Mouse (Mus musculus) lung, postnatal 25 days (tissue): Measurements from ENCODE around the gene Scfd2.

Experiments
- DNase-seq: peaks from one replicate; pipeline ENCODE4 v3.0.0; 2022; ENCODE audit warnings: low spot score

Gene Scfd2

DNA sequence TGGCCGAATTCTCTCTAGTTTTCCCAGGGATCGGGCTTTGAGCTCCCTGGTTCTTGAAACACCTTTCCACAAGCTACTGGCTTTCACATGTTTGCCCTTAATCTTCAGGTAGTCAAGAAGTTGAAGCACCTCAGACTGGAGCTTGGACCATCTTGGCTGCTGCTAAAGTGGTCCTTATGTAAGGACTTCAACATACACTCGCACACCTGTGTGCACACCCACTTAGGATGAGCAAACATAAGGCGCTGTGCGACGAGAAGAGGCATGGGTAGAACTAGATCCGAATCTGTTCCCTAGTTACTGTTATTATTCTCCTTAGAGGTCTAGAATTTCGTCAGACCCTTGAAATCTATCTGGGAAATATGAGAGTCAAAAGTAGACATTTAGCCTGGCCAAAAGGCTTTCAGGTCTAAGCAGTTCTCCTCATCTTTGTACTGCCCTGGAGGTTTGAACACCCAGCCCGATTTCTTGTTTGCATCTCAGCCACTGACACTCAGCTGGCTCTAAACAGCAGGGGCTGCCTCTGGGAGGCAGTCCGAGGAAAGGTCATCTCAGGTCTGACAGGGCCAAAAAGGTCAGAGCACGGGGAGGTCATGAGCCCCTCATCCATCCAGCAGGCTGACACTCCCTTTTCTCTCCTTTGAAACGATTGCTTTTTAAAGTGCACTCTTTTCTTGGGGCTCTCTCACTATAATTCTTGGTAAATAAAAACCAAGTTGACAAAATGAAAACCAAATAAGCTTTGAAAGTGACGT is 290.5 kb downstream of the Scfd2 start:
- peak; percentile 58 for DNase-seq

DNA sequence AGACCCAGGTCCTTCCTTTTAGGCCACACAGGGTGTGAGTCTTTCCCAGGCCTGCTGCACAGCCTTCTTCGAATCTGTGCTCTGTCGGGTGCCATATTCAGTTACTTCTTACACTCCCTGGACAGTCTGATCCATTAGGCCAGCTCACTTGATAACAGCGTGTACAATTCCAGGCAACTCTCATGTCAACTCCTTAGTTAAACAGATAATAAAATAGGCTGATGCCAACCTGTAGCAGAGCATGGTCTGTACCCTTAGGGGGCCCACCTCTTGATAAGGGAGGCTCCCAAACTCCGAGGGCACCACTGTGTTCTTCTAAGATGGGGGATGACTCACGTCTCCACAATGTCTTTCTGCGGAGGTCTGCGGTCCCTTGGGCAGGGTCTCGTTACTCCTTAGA is 291.3 kb downstream of the Scfd2 start:
- DNase-seq = no peak

DNA sequence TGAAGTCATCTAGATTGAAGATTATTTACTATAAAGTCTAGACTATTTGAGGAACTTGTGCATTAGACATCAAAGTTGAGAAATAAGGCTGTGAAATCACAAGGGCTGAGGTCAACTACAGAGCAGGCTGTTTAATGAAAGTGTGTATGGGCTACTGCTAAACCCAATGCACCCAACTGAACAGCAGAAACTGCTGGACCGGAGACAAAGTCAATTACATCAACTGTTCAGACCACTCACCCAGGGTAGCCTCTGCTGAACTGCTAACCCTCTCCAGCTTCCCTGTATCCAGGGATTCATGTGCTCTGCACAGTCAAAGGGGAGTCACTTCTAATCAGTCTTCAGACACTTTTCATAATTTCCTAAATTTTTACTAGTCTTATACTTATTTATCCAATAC is 292.2 kb downstream of the Scfd2 start:
- no peak for DNase-seq

DNA sequence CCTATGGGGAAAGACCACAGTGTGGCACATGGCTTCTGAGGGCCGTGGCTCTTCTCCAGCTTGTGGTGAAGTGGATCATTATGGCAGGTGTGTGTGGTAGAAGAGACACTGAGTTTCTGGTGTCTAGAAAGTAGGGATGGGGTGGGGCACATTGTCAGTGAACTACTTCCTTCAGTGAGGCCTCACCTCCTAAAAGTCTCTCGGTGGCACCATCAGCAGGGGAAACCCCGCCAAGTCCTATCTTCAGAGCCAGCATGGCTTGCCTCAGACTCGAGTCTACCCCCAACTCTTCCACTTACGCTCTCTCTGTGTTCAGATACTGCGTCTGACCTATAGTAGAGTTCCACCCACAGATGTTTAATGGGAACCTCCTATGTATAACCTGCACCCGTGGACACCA is 297.8 kb downstream of the Scfd2 start:
- DNase-seq = no peak

DNA sequence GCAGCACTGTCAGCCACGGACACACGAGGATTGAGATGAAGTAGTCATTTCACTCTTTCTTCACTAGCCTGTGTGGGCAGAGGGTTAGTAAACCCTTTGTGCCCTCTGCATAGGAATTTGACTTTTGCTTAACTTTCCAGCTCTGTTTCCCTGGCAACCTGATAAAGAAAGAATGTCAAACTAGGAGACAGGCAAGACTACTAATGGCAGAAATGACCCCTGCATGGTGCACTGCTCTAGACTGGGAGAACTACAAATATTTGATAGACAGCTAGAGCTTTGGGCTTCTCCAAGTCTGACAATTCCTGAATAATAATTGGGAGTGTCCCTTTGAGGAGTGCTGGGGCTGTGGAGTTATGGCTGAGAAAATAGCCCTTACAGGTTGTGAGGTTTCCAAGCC is 301.0 kb downstream of the Scfd2 start:
- DNase-seq = no peak

DNA sequence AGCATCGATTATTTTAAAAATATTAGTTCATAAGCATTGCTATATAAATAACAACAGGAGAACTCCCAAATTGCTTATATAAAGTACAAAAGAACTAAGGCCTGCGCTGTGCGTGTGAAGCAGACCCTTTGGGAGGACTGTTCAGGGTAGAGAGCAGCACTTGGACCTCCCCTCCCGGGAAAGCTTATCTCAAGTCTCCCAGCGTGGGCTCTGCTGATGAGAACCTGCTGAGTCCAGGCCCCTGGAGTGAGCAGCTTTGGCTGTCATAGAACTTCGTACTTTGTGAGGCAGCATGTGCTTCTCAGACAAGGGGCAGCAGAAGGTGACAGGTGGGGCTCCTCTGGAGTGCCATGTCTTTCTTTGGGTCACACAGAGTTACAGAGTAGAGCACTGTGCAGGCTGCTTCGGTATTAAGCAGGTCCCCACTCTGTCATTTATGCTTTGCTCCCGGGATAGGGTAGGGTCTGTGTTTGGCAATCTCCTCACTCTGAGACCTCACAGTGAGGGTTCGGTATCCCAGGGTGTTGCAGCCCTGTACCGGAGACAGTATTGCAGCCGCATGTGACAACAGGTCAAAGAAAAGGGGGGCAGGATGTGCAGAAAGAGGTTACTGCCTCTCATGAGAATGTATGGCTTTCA is 301.7 kb downstream of the Scfd2 start:
- no peak for DNase-seq

DNA sequence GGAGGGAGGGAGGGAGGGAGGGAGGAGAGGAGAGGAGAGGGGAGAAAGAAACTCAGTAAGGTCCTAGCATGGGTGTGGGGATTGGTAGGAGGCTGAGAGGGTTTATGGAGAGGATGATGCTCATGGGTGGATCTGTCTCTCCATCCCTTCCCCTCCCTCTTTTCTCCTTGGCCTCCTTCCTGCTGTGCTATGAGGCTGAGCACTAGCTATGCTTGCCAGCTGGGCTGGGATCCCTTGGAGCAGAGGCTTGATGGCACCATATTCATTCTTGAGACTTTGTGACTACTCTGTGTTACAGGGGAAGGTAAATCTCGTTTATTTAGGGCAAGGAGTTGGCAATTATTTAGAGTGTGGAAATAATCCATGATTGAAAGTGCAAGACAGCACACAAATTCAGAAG is 302.6 kb downstream of the Scfd2 start:
- DNase-seq = no peak

DNA sequence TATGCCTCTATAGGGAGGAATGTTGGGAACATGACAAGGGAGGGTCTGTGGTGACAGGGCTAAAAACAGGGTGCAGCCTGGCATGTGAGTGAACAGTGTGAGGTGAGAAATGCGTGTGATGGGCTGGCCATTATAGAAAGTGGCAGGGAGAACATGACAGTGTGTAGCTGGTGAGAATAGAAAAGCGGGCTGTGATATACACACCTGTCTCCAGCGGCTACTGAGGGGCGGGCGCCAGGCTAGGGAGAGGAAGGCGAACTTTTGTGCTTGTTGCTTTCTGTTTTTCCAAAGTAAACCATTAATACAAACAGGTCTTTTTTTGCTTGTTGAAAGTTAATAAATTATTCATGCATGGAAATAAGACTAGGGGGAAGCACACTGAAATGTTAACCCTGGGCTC is 304.2 kb downstream of the Scfd2 start:
- DNase-seq = no peak

DNA sequence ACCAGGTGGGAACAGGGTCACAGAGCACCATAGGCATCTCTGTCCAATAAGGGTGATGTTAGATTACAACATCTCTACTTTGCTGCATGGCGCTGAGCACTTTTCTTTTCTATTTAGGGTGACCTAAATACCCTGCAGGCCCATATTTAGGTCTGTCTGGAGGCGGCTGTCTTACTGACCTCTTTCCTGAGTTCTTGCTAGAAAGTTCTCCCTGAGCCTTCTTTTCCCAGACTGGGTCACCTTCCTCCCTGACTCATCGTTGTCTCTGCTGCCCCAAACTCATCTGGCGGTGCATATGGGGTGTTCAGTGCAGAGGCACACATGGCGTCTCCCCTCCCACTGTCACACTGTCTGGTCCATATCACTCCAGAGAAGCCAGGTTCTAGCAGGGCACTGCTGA is 305.4 kb downstream of the Scfd2 start:
- no peak for DNase-seq

DNA sequence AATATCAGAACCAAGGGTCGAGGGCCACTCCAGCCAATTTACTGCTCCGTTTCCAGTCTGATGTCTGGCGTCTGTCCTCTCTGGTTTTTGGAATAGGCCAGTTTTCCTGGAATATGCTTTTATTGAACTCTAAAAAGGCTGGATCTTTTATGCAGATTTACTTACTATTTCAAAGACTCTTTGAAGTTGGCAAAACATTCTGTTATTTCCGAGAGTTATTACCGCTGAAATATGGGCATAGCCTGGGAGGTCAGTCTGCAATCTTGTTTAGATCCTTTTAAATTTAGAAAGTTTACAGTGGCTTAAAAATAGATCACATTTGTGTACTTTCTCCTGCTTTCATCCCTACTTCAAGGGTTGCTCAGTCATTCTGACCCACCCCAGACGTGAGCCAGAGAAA is 307.1 kb downstream of the Scfd2 start:
- DNase-seq = no peak

DNA sequence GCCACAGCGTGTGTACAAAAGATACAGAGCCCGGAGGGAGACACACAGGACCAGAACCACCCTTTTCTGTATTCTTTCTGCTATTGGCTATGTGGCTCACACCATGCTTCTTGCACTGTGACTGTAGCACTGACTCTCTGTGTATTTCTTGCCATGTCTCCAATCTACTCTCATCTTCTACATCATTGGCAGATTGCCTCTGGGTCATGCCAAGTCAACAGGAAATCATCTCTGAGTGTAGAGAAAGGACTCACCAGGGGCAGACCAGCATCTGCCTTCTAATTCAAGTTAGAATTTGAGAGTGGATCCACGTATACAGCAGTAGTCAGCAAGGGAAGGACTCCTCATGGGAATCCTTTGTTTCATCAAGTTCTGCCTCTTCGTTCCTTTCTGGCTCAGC is 308.9 kb downstream of the Scfd2 start:
- no peak for DNase-seq

DNA sequence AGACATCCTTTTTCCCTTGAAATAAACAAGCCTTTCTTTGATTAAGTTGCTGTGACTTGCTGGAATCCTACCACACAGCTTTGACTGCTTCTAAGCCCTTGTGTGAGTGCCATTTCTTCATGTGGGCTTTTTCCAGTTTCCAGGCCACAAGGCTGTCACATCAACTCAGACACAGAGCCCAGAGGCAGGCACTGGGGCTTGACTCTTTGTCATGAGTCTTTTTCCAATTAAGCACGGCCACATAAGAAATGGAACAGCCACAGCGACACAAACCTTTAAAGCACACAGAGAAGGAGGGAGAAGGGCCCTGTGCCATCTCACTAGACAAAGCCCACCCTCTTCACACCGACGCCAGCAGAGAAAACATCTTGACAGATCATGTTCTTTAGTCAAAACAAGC is 313.0 kb downstream of the Scfd2 start:
- no peak for DNase-seq

DNA sequence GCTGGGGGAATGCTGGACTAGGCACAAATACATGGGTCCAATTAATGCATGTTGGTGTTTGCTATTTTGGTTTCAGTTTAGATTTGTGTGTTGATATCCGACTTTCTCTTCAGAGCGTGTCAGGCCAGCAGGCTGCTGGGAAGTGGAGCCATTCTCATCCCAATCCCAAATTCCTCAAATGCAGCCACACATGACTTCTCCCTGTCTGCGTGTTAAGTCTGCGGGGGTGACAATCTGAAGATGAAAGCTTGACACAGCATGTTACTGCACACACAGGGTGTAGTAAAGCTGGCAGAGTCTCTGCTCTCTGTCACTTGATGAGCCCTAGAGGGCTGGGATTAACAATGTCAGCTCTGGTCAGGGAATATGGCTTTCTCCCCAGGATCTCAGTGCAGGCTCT is 316.4 kb downstream of the Scfd2 start:
- no peak for DNase-seq

DNA sequence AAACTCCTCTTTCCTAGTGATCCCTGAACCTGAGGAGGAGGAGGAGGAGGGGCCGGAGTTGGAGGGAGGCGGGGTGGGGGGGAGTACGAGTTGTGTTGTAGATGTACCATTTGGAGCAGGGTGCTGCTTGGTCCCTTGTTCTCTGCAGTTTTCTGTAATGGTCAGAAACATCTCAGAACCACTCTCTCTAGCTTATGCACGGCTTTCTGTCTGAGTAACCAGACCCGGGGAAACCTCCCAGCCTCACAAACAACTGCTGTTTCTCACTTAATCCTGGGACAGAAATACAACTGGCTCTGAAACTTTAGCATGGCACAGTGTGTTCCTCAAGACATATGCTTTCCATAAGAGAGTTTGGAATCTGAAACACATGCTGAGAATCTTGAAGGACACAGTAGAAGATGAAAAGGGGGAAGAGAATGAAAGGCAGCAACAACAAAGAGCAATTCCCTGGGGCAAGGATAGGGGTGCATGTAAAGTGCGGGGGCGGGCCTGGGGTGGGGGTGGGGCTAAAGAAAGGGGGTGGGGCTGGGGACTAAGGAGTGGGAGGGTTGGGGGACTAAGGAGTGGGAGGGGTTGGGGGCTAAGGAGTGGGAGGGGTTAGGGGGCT is 317.0 kb downstream of the Scfd2 start:
- DNase-seq = no peak

DNA sequence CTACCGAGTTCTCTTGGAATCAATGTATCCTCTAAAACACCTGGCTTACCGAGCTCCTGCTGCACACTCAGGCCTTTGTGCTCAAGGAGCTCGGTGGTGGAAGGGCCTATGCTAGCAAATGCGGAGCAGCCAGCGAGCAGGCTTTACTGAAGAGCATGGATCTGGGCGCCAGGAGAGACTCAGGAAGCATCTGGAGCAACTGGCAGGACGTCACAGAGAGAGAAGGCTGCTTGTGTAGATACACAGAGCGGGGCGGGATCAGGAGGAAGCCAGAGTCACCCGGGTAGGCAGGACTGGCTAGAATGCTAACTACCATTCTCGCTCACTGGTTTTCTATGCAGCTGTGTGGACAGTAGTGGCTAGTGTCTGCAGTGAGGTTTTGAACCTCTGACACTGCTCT is 320.2 kb downstream of the Scfd2 start:
- DNase-seq = no peak

DNA sequence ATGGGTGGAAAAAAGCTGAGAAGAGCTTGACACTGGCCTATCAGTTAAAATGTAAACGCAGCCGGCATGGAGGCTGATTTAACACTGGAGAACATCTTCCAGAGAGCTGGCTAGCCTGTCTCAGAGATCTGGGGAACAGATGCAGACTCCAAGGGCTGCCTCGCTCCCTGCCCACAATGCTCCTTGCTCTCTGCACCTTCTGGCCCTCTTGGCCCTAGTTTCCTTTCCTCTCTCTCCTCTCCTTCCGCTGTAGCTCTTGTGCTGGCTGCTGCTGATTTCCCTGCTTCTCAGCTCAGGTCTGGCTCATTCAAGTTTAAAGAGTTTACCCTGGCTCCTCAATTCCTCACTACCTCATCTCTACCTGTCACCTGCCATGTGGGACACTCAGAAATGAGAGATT is 321.9 kb downstream of the Scfd2 start:
- DNase-seq = no peak

DNA sequence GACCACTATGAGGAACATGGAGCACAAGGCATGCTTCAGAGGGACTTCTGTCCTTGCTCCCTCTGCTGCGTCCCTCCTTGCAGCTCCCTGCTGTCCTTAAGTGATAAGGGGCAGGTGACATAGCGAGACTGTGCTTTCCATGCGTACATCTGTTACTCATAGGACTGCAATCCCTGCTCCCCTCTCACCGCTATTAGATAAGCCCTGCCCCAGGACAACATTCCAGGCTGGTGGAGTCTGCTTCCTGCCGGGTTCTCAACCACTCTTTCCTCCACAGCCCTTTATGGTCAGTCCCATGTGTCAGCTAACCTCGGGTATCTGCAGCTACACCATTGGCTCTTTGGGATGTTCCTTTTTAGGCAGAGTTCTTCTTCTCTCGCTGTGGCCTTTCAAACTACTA is 323.1 kb downstream of the Scfd2 start:
- no peak for DNase-seq

DNA sequence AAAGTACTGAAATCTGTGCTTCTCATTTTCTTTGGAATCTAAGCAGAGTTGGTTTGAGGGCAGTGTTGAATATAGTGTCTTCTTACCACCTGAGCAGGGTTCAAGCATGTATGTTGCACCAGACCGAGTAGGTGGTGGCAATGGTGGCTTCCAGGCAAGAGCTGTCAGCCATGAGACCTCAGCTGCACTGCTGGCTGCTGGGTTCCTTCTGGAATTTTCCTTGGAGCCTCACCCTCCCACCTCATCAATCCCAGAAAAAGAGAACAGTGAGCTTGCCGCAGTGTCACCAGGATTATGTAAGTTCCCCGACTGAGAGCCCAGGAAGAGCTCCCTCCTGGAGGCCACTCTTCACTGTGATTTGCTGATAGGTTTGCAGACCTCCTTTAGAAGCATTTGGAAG is 324.4 kb downstream of the Scfd2 start:
- no peak for DNase-seq

DNA sequence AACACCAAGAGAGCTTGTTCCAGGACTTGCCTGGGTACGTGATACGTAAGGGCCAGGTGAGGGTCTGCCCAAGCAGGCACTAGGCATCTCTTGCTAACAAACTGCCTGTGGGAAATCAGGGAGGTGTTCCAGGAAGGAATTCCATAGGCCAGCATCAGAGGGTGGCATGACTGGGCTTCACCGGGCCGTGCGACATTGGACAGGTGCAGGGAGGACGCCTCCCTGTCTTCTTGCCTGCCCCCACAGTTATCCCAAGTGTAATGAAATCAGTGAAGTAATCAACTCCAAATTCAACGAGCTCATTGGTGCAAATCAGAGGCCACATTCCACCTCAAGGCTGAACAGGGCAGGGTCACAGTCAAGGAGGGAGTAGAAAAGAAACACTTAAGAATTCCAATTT is 324.9 kb downstream of the Scfd2 start:
- DNase-seq = no peak

DNA sequence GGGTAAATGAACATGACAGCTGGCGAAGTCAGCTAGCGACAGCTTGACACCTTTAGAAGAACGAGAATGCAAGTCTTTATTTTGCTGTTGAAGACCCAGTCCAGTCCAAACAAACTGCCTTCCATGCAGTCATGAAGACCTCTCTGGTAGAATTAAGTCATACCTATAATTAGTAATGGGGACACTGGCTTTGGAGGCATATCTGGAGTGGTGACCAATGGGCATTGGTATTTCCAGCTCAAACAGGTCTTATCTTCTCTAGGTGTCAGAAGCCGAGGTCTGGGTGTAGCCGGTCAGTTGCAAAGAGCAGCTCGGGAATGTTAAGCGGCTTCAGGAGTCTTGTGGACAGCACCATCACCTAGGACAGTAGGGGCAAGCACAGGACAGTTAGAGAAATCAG is 325.5 kb downstream of the Scfd2 start:
- DNase-seq = no peak

DNA sequence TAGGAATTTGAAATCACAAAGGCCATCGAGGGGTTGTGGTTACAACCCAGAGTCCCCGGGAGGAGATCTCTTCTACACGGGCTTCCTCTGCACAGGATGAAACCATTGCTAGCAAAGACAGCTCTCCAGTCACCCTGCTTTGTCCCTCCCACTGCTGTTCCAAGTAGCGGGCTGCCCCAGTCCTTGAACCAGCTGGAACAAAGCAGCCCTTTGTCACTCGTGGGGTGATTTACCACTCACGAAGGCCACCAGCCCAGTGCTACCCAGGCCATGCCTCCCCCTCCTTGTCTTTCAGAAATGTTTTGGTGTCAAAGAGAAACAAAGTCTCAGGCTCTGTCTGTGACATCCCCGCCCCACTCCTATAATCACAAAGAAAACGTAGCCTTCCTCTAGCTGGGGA is 326.1 kb downstream of the Scfd2 start:
- no peak for DNase-seq

DNA sequence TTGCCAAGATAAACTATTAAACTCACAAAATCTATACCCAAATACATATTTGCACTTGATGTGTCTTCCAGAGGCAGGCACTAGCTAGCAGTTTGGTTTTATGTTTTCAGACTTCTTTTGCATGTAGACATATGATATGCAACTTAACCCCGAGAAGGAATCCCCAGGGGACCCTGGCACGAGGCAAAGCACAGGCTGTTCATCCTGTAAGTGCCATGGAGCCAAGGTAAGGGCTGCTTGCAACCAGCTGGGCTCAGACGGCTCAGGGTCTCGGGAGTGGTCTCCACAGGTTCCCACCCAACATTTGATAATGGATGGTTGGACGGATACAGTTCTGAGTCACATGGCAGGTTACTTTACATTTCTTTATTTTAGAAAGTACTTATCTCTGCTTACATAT is 327.1 kb downstream of the Scfd2 start:
- no peak for DNase-seq

DNA sequence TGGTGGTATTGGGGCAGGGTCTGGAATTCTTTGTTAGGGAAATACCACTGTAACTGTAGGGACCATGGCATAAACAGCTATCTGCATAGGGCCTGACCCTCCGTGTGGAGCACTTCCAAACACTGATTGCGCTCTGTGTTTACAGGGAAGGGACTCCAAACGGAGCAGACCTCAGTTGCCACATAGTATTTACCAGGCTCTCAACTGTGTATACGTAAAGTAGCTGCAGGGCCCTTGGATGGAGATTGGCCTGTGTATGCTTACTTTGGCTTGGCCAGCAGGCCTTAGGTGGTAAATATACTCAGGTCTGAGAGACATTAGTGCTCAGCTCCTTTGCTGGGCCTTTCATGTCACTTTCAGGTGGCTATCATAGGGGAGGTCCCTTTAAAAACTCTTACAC is 329.0 kb downstream of the Scfd2 start:
- no peak for DNase-seq
